Comparison of ENCODE assay signal across 40 mouse cellular contexts in the genomic region with DNA sequence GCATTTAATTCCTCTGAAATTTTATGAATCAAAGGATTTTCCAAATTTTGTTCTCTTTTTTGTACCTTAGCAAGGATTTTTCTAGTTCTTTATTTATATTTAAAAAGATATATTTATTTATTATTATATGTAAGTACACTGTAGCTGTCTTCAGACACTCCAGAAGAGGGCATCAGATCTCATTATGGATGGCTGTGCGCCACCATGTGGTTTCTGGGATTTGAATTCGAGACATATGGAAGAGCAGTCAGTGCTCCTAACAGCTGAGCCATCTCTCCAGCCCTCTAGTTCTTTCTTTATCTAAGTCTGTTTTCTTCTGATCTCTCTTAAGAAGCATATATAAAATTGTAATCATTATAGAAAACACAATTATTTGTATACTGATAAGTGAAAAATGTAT. TPM values are rescaled to one million over a fixed set of nuclear protein-coding genes. Genes with fewer than 3 reads are reported as not detected.
"Had no signal": no experiment of that assay in that cellular context is flagged by ENCODE, and none has a peak within 500 bp of the region (broad histone marks: within the 10 kb centered on the region; RNA-seq: fewer than 3 reads in every experiment).

No protein-coding gene starts in this region.

RNA-seq across cellular contexts. Expression of gene Vmn1r64, which starts 12.9 kb away (rescaled TPM):
- total RNA-seq: heart, postnatal 10 days; heart, postnatal 14 days; heart, postnatal 25 days; heart, postnatal 36 days; heart, postnatal 4 days; hematopoietic stem cell, adult 5-6 weeks; hindbrain, postnatal 0 days; layer of hippocampus, adult 18-20 months; layer of hippocampus, adult 2 months; layer of hippocampus, adult 8-10 months; layer of hippocampus, postnatal 10 days; layer of hippocampus, postnatal 14 days; layer of hippocampus, postnatal 25 days; layer of hippocampus, postnatal 36 days; left cerebral cortex, adult 18-20 months; left cerebral cortex, adult 2 months; left cerebral cortex, adult 8-10 months; left cerebral cortex, postnatal 10 days had no signal
- polyA plus RNA-seq: heart, embryonic 14.5 days; heart, embryonic 15.5 days; heart, embryonic 16.5 days; heart, postnatal 0 days; hindbrain, embryonic 10.5 days; hindbrain, embryonic 11.5 days; hindbrain, embryonic 12.5 days; hindbrain, embryonic 13.5 days; hindbrain, embryonic 14.5 days; hindbrain, embryonic 15.5 days; hindbrain, embryonic 16.5 days; hindbrain, postnatal 0 days; inflammation-experienced regulatory T-cells, adult 6 months; intestine, embryonic 14.5 days; intestine, embryonic 15.5 days; intestine, embryonic 16.5 days; intestine, postnatal 0 days; kidney, adult 2 months; kidney, embryonic 14.5 days; kidney, embryonic 15.5 days; kidney, embryonic 16.5 days; kidney, postnatal 0 days; large intestine, adult 2 months had no signal
